Mouse (Mus musculus): ENCODE results near the gene Platr17. TPM values are rescaled to one million over a fixed set of nuclear protein-coding genes. Genes with fewer than 3 reads are reported as not detected.
"Not testable (repeated sequence)": the region's sequence is repeated elsewhere in the genome, so short reads cannot be mapped to it uniquely, and the experiment has no call there.

Gene Platr17
- 0.35 and 0.38 TPM in 2 replicates for polyA plus RNA-seq (2015; fragmentation: Nextera tagmentation; extraction: Ambion mirVana)

GRCm38 (mm10) chr17:33904835-33905234, at the start of gene Platr17:
Gene Platr17 (plus strand): TSS chr17:33905135.
- not testable (repeated sequence) for H3K4me3 ChIP-seq (replicated peaks); H3K27me3 ChIP-seq; ATAC-seq (ENCODE audit: insufficient read depth); H3K4me2 ChIP-seq; H3K9me3 ChIP-seq (replicated peaks); H3K36me3 ChIP-seq (replicated peaks); H3K9ac ChIP-seq
- 36% methylated on average over 4 of the region's 4 CpGs for WGBS (ENCODE audit: insufficient replicate concordance)
- Histone ChIP-seq H3K4me1 (replicated peaks) (peaks cover 72% of the 10 kb centered on the region), H3K27ac (replicated peaks) (peak within 1 kb of the TSS; percentile 67; the same call in 1 of the 2 replicates)

- H3K27me3 ChIP-seq: no peaks in the 10 kb centered on the region
- H3K9me3 ChIP-seq (replicated peaks): 0 out of 2 replicates have a peak, but pooled peaks cover 2% of the 10 kb centered on the region
- no peak for ATAC-seq (ENCODE audit: insufficient read depth)
- H3K27ac ChIP-seq (replicated peaks): no peak overlapping the region
- no peak overlapping the region for H3K9ac ChIP-seq
- 75% methylated on average over 4 of the region's 4 CpGs for WGBS (ENCODE audit: insufficient replicate concordance)
- H3K36me3 ChIP-seq (replicated peaks): no peaks in the 10 kb centered on the region
- H3K4me2 ChIP-seq: no peak overlapping the region
- no peaks in the 10 kb centered on the region for H3K4me1 ChIP-seq (replicated peaks)
- no peak overlapping the region for H3K4me3 ChIP-seq (replicated peaks)
These were observed 47.1 kb upstream of the Platr17 start for GRCm38 (mm10) chr17:33857816-33858215.

- H3K9me3 ChIP-seq (replicated peaks): no peaks in the 10 kb centered on the region
- 0 out of 2 replicates have a peak, but pooled peaks cover 6% of the 10 kb centered on the region for H3K4me1 ChIP-seq (replicated peaks)
- H3K36me3 ChIP-seq (replicated peaks): no peaks in the 10 kb centered on the region
- H3K27ac ChIP-seq (replicated peaks): no peak overlapping the region
- peak overlapping the region; percentile 54 for H3K4me2 ChIP-seq
- no peak overlapping the region for H3K4me3 ChIP-seq (replicated peaks)
- no peak for ATAC-seq (ENCODE audit: insufficient read depth)
- H3K9ac ChIP-seq: no peak overlapping the region
- no peaks in the 10 kb centered on the region for H3K27me3 ChIP-seq
- WGBS (ENCODE audit: insufficient replicate concordance): 18% methylated on average over 9 of the region's 9 CpGs
These were observed 39.5 kb upstream of the Platr17 start for GRCm38 (mm10) chr17:33865330-33866030.

GRCm38 (mm10) chr17:33873537-33873936, 31.4 kb upstream of the Platr17 start, which contains the start of gene Gm7029:
Gene Gm7029 (plus strand): TSS chr17:33873837.
- H3K9me3 ChIP-seq (replicated peaks); H3K27ac ChIP-seq (replicated peaks); H3K4me2 ChIP-seq; ATAC-seq (ENCODE audit: insufficient read depth); H3K4me1 ChIP-seq (replicated peaks); H3K4me3 ChIP-seq (replicated peaks); H3K27me3 ChIP-seq; H3K9ac ChIP-seq: not testable (repeated sequence)
- H3K36me3 ChIP-seq (replicated peaks): peaks cover 44% of the 10 kb centered on the region
- 82% methylated on average over 7 of the region's 12 CpGs for WGBS (ENCODE audit: insufficient replicate concordance)

GRCm38 (mm10) chr17:33874411-33874810, 30.5 kb upstream of the Platr17 start:
- WGBS (ENCODE audit: insufficient replicate concordance): 81% methylated on average over 11 of the region's 11 CpGs
- Histone ChIP-seq H3K27ac (replicated peaks) (no peak overlapping the region), H3K36me3 (replicated peaks) (peaks cover 52% of the 10 kb centered on the region), H3K4me3 (replicated peaks) (no peak overlapping the region), H3K9me3 (replicated peaks) (no peaks in the 10 kb centered on the region), H3K27me3 (no peaks in the 10 kb centered on the region), H3K4me2 (no peak overlapping the region), H3K4me1 (replicated peaks) (no peaks in the 10 kb centered on the region), H3K9ac (no peak overlapping the region)
- ATAC-seq (ENCODE audit: insufficient read depth): no peak

- not testable (repeated sequence) for H3K27ac ChIP-seq (replicated peaks); H3K9me3 ChIP-seq (replicated peaks); H3K4me2 ChIP-seq; H3K4me3 ChIP-seq (replicated peaks); H3K4me1 ChIP-seq (replicated peaks); ATAC-seq (ENCODE audit: insufficient read depth); H3K27me3 ChIP-seq; H3K9ac ChIP-seq
- WGBS (ENCODE audit: insufficient replicate concordance): 78% methylated on average over 5 of the region's 5 CpGs
- peaks cover 66% of the 10 kb centered on the region for H3K36me3 ChIP-seq (replicated peaks)
These were observed 29.1 kb upstream of the Platr17 start for GRCm38 (mm10) chr17:33875797-33876196.

GRCm38 (mm10) chr17:33884320-33884719, 20.6 kb upstream of the Platr17 start:
- not testable (repeated sequence) for H3K9me3 ChIP-seq (replicated peaks); H3K9ac ChIP-seq; ATAC-seq (ENCODE audit: insufficient read depth); H3K27ac ChIP-seq (replicated peaks); H3K4me3 ChIP-seq (replicated peaks); H3K27me3 ChIP-seq; H3K4me2 ChIP-seq
- 94% methylated on average over 10 of the region's 11 CpGs for WGBS (ENCODE audit: insufficient replicate concordance)
- Histone ChIP-seq H3K4me1 (replicated peaks) (peaks cover 21% of the 10 kb centered on the region), H3K36me3 (replicated peaks) (peaks cover 84% of the 10 kb centered on the region)

GRCm38 (mm10) chr17:33887802-33888201, 17.1 kb upstream of the Platr17 start:
- Histone ChIP-seq H3K4me2 (peak overlapping the region; percentile 80), H3K9ac (0 out of 2 replicates have a peak overlapping the region, but pooled peaks have one; percentile 18), H3K4me1 (replicated peaks) (peaks cover 32% of the 10 kb centered on the region), H3K4me3 (replicated peaks) (peak overlapping the region; percentile 80), H3K36me3 (replicated peaks) (peaks cover 50% of the 10 kb centered on the region)
- ATAC-seq (ENCODE audit: insufficient read depth); H3K9me3 ChIP-seq (replicated peaks); H3K27ac ChIP-seq (replicated peaks); H3K27me3 ChIP-seq: not testable (repeated sequence)
- 32% methylated on average over 2 of the region's 2 CpGs for whole genome bisulfite sequencing (ENCODE audit: insufficient replicate concordance)

GRCm38 (mm10) chr17:33888230-33888629, 16.7 kb upstream of the Platr17 start:
- Histone ChIP-seq H3K4me3 (replicated peaks) (peak overlapping the region; percentile 80), H3K27ac (replicated peaks) (0 out of 2 replicates have a peak overlapping the region, but pooled peaks have one; percentile 29), H3K36me3 (replicated peaks) (peaks cover 46% of the 10 kb centered on the region), H3K9ac (peak overlapping the region; percentile 87; the same call in 1 of the 2 replicates), H3K4me1 (replicated peaks) (peaks cover 32% of the 10 kb centered on the region), H3K4me2 (peak overlapping the region; percentile 80)
- H3K9me3 ChIP-seq (replicated peaks); H3K27me3 ChIP-seq; ATAC-seq (ENCODE audit: insufficient read depth): not testable (repeated sequence)

GRCm38 (mm10) chr17:33889941-33890532, 14.9 kb upstream of the Platr17 start:
- Histone ChIP-seq H3K9ac (peak overlapping the region; percentile 87), H3K36me3 (replicated peaks) (peaks cover 33% of the 10 kb centered on the region), H3K4me1 (replicated peaks) (peaks cover 32% of the 10 kb centered on the region), H3K4me2 (peak overlapping the region; percentile 80), H3K4me3 (replicated peaks) (peak overlapping the region; percentile 80), H3K27ac (replicated peaks) (peak overlapping the region; percentile 88)
- not testable (repeated sequence) for H3K9me3 ChIP-seq (replicated peaks); H3K27me3 ChIP-seq
- WGBS (ENCODE audit: insufficient replicate concordance): under 1% methylated on average over 42 of the region's 44 CpGs
- peak; percentile 6 for ATAC-seq (ENCODE audit: insufficient read depth)

- H3K4me1 ChIP-seq (replicated peaks): peaks cover 32% of the 10 kb centered on the region
- peak within 1 kb of the TSS; percentile 87 for H3K9ac ChIP-seq
- WGBS (ENCODE audit: insufficient replicate concordance): under 1% methylated on average over 49 of the region's 49 CpGs
- H3K27ac ChIP-seq (replicated peaks): peak within 1 kb of the TSS; percentile 93
- no peaks in the 10 kb centered on the region for H3K27me3 ChIP-seq
- peak; percentile 95 for ATAC-seq (ENCODE audit: insufficient read depth)
- H3K4me3 ChIP-seq (replicated peaks): peak within 1 kb of the TSS; percentile 80
- H3K36me3 ChIP-seq (replicated peaks): peaks cover 28% of the 10 kb centered on the region
- peak within 1 kb of the TSS; percentile 80 for H3K4me2 ChIP-seq
- no peaks in the 10 kb centered on the region for H3K9me3 ChIP-seq (replicated peaks)
These were observed 14.3 kb upstream of the Platr17 start, which contains the start of gene Kifc1 for GRCm38 (mm10) chr17:33890533-33891059. Gene Kifc1 (minus strand): TSS chr17:33890661.
